Mouse (Mus musculus) ES-Bruce4 (cell line): ENCODE results near the gene Nrarp.

Experiments used
- CTCF ChIP-seq: IDR thresholded peaks from one replicate; pipeline ENCODE4 v1.8.1; 2011; ENCODE audit warnings: low read depth, low read length
- EP300 ChIP-seq: IDR thresholded peaks from 2 replicates; pipeline ENCODE4 v1.6.1; 2011; ENCODE audit warnings: low read depth, low read length; ENCODE audit not compliant: insufficient read depth
- POLR2A ChIP-seq: IDR thresholded peaks from one replicate; pipeline ENCODE4 v1.8.1; 2011; ENCODE audit warnings: low read length; ENCODE audit not compliant: insufficient read depth

- TF ChIP-seq CTCF (no peak), POLR2A (no peak), EP300 (no peak)
These were observed 27.0 kb downstream of the Nrarp start for GRCm38 (mm10) chr2:25207593-25207992.
